Mouse (Mus musculus): ENCODE measurements around the gene Dapk3.
"Not testable (repeated sequence)": the region's sequence is repeated elsewhere in the genome, so short reads cannot be mapped to it uniquely, and the experiment has no call there.

Gene Dapk3

GRCm38 (mm10) chr10:81177491-81177925, 5.3 kb upstream of the Dapk3 start:
- in situ Hi-C loops (cut with MboI; ENCODE audit: unreplicated experiment in 2 of 2), result loop anchor here (5.0 to 10.0 kb wide), 2 partner anchors 175 to 253 kb away; no protein-coding TSS in a partner anchor

GRCm38 (mm10) chr10:81177958-81178712, 4.7 kb upstream of the Dapk3 start:
- in situ Hi-C loops (cut with MboI; ENCODE audit: unreplicated experiment in 2 of 2), result loop anchor here (5.0 to 10.0 kb wide), 2 partner anchors 176 to 253 kb away; no protein-coding TSS in a partner anchor

- in situ Hi-C loops (cut with MboI; ENCODE audit: unreplicated experiment in 2 of 2), result loop anchor here (5.0 to 10.0 kb wide), 2 partner anchors 177 to 254 kb away; no protein-coding TSS in a partner anchor
Measured at GRCm38 (mm10) chr10:81178927-81179326, 3.9 kb upstream of the Dapk3 start.

GRCm38 (mm10) chr10:81179451-81180342, 3.1 kb upstream of the Dapk3 start:
- in situ Hi-C loops (cut with MboI; ENCODE audit: unreplicated experiment in 2 of 2), result loop anchor here (5.0 to 10.0 kb wide), 2 partner anchors 177 to 255 kb away; no protein-coding TSS in a partner anchor

- in situ Hi-C loops (cut with MboI; ENCODE audit: unreplicated experiment in 2 of 2), result no loop called here
Measured at GRCm38 (mm10) chr10:81180946-81181345, 1.9 kb upstream of the Dapk3 start.

GRCm38 (mm10) chr10:81181860-81182259, 945 bp upstream of the Dapk3 start:
- in situ Hi-C loops (cut with MboI; ENCODE audit: unreplicated experiment in 2 of 2), result not testable (repeated sequence)

- in situ Hi-C loops (cut with MboI; ENCODE audit: unreplicated experiment in 2 of 2), result no loop called here
Measured at GRCm38 (mm10) chr10:81183805-81184204, 1.0 kb downstream of the Dapk3 start, which contains the start of gene 4930442H23Rik. TSS of gene 4930442H23Rik (minus strand) at chr10:81183849.

GRCm38 (mm10) chr10:81184765-81185164, 2.0 kb downstream of the Dapk3 start:
- in situ Hi-C loops (cut with MboI; ENCODE audit: unreplicated experiment in 2 of 2), result no loop called here

- in situ Hi-C loops (cut with MboI; ENCODE audit: unreplicated experiment in 2 of 2), result no loop called here
Measured at GRCm38 (mm10) chr10:81187161-81187560, 4.4 kb downstream of the Dapk3 start.

- in situ Hi-C loops (cut with MboI; ENCODE audit: unreplicated experiment in 2 of 2), result loop anchor here in 1 of 2 experiments (10.0 kb wide), 1 partner anchor 365 kb away; the partner anchor contains the start of gene Aes
Measured at GRCm38 (mm10) chr10:81189821-81190220, 7.0 kb downstream of the Dapk3 start.

GRCm38 (mm10) chr10:81190236-81190911, 7.6 kb downstream of the Dapk3 start:
- in situ Hi-C loops (cut with MboI; ENCODE audit: unreplicated experiment in 2 of 2), result loop anchor here in 1 of 2 experiments (10.0 kb wide), 1 partner anchor 364 kb away; the partner anchor contains the start of gene Aes

GRCm38 (mm10) chr10:81190912-81191321, 8.1 kb downstream of the Dapk3 start:
- in situ Hi-C loops (cut with MboI; ENCODE audit: unreplicated experiment in 2 of 2), result loop anchor here in 1 of 2 experiments (10.0 kb wide), 1 partner anchor 364 kb away; the partner anchor contains the start of gene Aes

GRCm38 (mm10) chr10:81191342-81191982, 8.7 kb downstream of the Dapk3 start:
- in situ Hi-C loops (cut with MboI; ENCODE audit: unreplicated experiment in 2 of 2), result loop anchor here in 1 of 2 experiments (10.0 kb wide), 1 partner anchor 363 kb away; the partner anchor contains the start of gene Aes

GRCm38 (mm10) chr10:81192270-81192967, 9.6 kb downstream of the Dapk3 start:
- in situ Hi-C loops (cut with MboI; ENCODE audit: unreplicated experiment in 2 of 2), result loop anchor here in 1 of 2 experiments (10.0 kb wide), 1 partner anchor 362 kb away; the partner anchor contains the start of gene Aes

- in situ Hi-C loops (cut with MboI; ENCODE audit: unreplicated experiment in 2 of 2), result loop anchor here in 1 of 2 experiments (10.0 kb wide), 1 partner anchor 362 kb away; the partner anchor contains the start of gene Aes
Measured at GRCm38 (mm10) chr10:81192968-81193501, 10.2 kb downstream of the Dapk3 start.

GRCm38 (mm10) chr10:81193991-81194774, 11.4 kb downstream of the Dapk3 start:
- in situ Hi-C loops (cut with MboI; ENCODE audit: unreplicated experiment in 2 of 2), result loop anchor here in 1 of 2 experiments (10.0 kb wide), 1 partner anchor 361 kb away; the partner anchor contains the start of gene Aes

- in situ Hi-C loops (cut with MboI; ENCODE audit: unreplicated experiment in 2 of 2), result loop anchor here in 1 of 2 experiments (5.0 to 10.0 kb wide), 2 partner anchors 92 to 360 kb away; partner anchors contain the start of gene Aes
Measured at GRCm38 (mm10) chr10:81195300-81195699, 12.5 kb downstream of the Dapk3 start.
